Mouse (Mus musculus): ENCODE measurements at regions not wholly inside any gene's neighbourhood (a gene's known extent, or its start where the extent isn't known, plus 50 kb on each side); places are given as distances from the start of the nearest gene placed in this dataset.

DNA sequence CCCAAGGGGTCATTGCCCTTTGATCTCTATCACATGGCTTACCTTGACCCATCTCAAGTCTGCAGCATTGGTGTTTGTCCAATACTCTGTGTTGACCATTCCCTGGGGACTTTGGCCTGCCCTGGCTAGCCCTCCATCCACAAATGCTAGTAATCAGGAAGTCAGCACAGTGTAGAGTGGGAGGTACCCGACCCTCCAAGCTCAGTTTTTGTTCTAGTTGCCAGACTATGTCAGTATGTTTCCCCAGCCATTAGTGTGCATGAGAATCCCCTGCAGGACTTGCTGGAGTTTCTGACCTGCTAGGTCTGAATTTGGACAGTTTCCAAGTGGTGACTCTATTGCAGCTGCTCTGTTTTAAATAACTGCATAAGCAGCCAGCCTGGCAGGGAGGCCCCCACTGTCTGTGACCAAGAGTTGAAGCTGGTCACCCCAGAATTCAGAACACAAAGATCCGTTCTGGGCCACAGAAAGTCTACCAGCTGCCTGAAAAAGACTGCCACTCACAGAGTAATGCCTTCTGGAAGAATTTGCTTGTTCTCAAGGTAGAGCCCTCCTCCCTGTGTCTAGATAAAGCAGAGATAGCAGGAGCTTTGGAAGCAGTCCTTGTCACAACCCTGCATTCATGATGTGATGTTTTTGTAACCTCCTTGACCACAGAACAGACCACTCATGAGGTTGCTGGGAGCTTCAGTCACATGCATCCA is 118.0 kb upstream of the Slc22a23 start:
- DNase-seq (ENCODE audit: low spot score in 2 of 2) = no peak

DNA sequence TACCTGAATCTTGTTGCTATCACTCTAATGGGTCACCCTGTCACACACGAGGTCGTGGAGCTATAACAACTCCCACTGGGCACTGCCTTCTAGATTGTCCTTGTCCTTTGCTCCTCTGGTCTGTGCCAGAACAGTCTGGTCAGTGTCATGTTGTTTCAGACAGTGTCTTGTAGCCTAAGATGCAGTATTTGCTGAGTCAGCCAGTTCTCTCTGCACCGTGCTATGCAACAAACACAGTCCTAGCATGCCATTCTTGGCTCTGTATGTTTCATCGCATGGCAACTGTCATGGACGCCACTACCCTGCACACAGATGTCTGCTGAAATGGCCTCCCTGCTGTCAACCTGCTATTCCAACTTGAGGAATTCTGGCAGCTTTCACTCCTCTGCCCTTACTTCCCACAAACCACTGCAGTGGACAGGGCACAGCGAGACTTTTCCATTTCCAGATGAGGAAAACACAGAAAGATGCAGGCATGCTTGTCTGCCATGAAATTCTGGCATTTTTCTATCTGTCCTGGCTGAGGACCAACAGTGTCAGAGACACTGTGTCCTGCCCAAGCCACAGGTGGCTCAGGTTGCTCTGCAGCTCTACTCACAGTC is 117.3 kb upstream of the Slc22a23 start:
- DNase-seq (ENCODE audit: low spot score in 2 of 2) = no peak

DNA sequence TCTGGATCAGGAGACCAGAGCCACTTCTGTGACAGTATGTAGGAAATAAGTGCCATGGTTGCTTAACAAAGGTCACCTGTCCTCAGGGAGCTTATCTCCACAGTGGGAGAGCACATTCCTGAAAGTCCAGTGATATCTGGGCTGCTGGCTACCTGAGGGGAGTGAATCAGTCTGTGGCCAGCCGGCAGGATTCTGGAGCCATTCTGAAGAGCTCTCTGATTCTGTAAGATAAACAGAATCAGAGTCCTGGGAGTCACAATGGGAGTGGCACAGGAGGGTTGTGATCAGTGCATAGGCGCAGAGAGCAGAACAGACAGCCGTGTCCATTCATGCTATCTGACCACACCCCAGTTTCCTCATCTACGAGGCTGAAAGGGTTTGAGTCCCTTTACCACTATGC is 116.0 kb upstream of the Slc22a23 start:
- no peak for DNase-seq (ENCODE audit: low spot score in 2 of 2)

DNA sequence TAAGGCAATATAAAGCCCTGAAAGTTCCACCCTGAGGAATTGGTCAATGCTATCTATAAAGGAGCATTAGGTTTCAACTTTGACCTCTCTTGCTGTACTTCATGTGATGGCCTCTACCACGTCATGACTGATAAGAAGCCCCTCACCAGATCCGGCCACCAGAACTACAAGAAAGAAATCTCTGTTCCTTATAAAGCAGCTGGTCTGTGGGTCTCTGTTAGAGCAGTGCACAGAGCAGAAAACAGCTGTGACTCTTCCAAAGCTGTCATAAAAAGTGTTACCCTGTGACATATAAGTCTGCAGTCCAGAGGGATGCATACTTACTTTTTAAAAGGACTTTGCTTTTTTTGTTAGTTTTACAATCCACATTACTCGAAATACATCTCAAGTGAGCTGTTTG is 111.1 kb upstream of the Slc22a23 start:
- no peak for DNase-seq (ENCODE audit: low spot score in 2 of 2)

DNA sequence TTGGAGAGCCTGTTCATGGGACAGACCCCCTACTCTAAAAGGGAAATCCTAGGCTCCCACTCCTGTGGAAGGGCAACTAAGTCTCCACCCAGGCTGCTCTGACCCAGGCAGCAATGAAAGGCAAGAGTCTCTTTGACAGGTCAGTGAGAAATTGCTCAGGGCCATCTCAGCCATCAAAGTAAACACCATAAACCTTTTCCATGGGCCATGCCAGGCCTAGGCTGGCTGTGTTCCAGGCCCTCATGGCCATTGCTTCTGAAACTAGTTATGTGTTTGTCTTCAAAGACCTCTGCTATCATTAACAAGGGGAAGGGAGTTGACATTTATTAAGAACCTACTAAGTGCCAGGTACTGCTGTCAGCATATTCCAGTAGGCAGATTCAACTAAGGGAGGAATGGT is 101.8 kb upstream of the Slc22a23 start:
- no peak for DNase-seq (ENCODE audit: low spot score in 2 of 2)

DNA sequence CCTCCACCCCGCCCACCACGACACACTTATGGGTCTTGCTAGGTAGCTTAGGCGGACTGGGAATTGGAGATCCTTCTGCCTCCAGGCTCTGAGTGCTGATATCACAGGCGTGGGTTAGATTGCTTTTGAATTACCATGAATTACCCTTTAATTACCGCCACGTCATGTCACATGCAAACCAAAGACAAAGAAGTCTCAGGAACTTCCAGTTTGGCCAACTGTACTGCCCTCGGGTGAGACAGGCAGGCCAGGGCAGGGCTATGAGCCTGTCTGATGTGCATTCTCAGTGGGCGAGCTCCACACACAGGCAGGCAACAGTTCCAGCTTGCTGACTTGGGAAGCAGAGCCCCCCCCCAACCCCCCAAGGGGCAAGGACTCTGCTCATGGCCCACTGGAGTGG is 101.3 kb upstream of the Slc22a23 start:
- no peak for DNase-seq (ENCODE audit: low spot score in 2 of 2)

DNA sequence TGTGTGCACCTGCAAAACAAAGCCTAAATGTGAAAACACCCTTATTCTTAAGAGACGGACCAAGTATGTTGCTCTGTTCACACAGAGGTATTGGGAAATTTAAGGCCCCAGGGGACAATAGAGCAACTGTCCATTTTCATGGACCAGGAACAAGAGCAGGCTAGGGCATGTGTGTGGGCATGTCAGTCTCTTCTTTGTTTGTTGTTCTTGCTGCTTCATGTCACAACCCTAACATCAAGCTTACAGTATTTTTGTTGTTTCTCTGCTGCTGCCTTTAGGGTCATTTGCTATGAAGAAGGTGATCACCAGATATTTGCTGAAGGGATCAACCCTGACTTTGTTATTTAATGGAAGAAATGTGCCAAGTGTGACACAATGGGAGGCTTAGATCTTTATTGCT is 96.4 kb upstream of the Slc22a23 start:
- no peak for DNase-seq (ENCODE audit: low spot score in 2 of 2)

DNA sequence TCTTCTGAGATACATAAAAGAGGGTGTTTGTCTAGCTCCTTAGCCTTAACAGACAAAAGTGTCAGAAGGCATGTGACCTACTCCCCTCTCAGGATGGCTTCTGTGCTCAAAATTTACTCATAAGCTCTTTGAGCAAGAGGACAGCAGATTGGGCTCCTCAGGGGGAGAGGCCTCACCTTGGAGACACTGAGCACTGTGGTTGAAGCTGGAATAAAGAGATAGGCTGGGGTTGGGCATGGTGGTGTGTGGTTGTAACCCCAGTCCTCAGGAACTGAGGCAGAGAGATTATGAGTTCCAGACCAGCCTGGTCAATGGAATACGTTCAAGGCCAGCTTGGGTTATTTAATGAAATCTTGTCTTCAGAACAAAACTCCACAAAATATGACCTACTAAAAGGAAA is 82.5 kb upstream of the Slc22a23 start:
- no peak for DNase-seq (ENCODE audit: low spot score in 2 of 2)

DNA sequence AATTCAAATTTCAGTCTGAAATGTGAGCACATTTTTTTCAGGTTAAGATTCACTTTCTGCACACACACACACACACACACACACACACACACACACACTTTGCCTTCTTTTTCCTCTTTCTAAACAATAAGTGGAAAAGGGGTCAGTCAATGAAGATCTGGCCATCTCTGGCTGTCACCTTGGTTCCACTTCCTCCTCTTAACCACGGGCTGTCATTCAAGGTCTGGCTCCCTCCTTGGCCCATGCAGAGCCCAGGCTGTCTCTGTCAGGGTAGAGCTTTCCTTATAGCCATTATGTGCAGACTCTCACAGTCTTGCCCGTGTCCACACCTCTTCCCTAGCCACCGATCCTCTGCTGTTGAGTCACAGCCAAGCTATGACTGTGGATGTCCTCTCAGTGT is 79.9 kb upstream of the Slc22a23 start:
- DNase-seq (ENCODE audit: low spot score in 2 of 2) = no peak

DNA sequence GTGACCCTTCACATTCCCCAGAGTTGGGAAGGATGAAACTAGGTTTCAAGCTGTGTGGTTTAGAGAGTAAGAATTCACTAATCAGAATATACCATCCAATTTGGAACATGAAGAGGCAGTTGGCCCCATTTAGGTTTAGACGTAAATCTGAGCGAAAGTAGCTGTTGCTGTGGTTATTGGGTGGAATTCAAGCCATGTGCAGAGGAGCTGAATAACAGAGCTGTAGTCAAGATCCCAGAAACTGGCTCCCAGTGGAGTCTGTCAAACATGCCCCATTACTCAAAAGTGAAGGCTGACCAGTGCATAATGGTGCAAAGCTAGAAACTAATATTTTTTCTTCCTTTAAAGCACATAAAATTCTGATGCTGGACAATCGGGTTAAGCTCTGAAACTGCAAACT is 76.7 kb upstream of the Slc22a23 start:
- DNase-seq (ENCODE audit: low spot score in 2 of 2) = no peak

DNA sequence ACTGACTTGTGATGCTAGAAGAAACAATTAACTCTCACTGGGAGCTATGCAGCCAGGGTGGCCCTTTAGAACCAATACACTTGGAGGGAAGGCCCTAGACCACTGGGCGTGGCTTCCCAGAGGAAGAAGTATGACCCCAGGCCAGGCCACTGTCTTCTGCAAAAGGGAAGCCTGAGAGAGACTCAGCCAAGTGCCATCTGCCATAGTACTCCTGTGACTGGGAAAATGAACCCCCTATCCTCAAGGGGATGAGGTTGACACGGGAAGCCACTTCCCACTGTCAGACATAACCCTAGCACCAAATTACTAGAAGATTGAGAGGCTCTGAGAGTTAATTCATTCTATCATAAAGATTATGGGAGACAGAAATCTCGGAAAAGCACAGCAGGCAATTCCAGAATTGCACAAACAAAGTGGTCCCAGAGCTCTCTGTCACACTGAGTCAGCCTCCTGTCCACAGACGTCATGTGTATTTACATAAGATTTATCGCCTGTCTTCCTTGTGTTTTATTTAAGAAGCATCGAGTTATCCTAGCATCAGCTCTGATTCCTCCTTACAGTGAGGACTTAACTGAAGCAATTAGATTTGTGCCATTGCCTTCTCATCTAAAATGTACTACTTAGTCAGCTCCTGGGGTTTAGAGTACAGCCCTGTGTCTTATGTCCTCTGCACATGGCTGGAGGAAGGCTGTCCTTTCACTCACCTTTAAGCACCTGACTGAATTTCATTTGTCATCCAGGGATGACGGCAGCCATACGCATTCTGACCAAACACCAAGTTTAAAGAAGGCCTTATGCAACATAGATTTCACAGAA is 75.6 kb upstream of the Slc22a23 start:
- no peak for DNase-seq (ENCODE audit: low spot score in 2 of 2)

DNA sequence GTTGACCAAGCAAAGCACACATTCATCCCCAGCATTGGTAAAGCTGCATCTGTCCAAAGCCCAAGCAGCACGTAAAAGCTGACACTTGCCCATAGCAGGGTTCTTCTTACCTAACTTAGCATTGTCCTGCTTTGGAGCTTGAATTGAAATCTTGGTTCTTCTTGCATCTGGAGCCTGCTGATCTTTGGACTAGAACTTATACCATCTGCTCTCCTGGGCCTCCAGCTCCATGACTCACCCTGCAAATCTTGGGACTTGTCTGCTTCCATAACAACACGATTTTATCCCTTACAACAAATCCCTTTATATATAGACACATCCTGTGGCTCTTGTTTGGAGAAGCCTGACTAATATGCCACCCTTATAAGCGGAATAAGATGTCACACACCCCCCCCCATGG is 74.1 kb upstream of the Slc22a23 start:
- DNase-seq (ENCODE audit: low spot score in 2 of 2) = peak in 1 of 2 experiments; percentile 38

DNA sequence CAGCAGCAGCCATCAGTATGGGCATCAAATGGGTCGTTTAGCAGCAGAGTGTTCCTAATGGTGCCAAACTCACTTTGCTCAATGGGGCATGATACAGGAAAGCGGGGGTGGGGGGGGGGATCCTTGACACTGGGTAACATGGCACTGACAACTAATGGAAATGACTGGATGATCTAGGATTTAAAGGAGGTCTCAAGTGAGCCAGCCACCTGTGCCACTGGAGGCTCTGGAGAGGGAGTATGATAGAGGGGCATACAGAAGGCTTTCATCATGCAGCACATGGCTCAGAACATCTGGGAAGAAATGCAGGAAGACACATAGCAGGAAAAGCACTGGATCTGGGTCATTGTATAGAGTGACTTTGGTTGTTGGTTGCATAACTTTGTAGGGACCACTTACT is 71.6 kb upstream of the Slc22a23 start:
- DNase-seq (ENCODE audit: low spot score in 2 of 2) = no peak

DNA sequence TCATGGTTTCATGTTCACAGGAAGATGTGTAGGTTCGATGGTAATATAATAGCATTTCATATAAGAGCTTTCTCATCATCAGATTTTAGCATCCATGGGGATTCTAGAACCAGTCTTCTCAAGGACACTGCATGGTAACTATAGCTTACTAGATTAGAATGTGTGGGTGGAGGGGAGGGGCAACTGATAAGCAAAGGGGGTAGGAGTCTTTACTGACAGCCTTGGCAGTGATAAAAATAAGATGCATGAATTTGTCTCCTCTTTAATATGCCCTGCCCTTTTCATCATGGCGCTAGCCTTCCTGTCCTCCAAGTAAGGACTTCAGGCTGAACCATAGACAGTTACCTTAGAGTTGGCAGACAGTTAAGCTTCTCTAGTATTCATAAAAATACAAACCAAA is 69.6 kb upstream of the Slc22a23 start:
- no peak for DNase-seq (ENCODE audit: low spot score in 2 of 2)

DNA sequence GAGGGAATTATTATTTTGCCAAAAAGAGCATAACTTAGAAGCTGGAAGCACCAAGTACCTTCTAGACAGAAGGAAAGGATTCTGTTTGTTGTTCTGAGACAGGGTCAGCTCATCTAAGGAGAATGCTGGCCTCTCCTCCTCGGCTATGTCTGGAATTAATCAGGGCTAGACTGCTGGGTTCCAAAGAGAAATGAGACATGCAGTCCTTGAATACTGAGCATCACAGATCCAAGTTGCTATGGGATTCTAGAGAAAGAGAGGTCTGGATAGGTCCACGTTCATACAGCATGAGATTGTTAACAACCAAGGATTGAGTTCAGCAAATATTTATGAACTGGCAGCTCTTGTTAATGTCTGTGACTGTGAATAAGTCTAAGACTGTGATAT is 63.7 kb upstream of the Slc22a23 start:
- no peak for DNase-seq (ENCODE audit: low spot score in 2 of 2)

DNA sequence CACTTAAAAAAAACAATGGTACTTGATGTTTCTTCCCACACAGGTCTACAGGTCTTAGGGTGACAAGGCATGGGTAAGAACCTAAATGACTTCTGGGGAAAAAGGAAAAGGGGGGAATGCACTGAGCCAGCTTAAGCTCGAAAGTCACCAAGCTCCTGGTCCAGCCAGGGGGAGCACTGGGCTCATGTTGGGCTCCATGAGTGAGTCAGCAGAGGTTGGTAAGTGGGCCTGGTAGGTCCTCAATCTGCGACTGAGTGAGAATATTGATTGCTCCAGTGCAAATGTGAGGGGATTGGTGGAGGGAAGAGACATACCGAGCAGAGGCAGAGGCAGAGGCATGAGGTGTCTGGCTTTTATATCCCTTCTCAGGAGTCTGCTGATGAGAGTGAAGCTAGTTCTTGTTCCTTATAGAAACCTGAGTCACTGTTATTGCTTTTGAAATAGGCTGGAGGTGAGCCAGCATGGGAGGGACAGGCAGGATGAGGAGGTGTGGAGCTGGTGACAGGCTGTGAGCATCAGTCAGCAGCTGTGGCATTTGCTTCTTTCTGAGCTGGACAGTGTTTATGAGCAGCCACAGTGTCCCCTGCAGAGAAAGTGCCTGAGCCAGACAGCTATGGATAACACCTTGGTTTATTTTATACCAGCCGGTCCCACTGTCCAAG is 63.2 kb upstream of the Slc22a23 start:
- peak; percentile 54 to 73 for DNase-seq (ENCODE audit: low spot score in 2 of 2)

DNA sequence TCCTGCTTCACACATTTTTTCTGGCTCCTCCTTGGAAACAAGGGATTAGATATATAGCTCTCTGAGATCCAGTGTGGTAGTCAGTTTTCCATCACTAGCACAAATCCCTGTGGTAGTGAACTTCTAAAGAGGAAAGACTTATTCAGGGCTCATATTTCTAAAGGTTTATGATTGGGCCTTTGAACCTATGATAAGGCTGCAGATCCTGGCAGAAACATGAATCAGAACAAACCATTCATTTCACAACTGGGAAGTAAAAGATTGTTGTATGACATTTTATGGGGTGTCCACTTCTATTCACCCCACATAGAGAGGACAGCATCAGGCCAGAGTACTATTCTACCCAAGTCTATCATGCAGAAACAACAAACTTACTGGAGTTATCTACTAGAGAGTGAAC is 61.3 kb upstream of the Slc22a23 start:
- no peak for DNase-seq (ENCODE audit: low spot score in 2 of 2)

DNA sequence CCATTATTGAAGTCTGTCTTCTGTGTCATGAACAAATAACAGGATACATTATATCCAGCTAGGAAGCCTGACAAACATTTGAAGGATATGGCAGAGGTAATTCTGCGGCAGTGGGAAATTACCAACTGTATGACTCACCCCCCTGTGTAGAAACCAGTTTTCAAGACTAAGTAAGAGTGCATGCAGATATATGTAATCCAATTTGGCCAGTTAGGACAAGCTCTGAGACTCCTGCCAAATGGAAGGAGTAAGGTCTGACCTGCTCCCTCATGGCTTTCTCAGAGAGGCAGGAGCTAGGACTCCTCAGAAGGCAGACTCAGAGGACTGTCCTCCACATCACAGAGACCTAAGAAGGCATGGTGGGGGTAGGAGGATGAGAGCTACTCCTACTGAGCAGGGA is 57.6 kb upstream of the Slc22a23 start:
- no peak for DNase-seq (ENCODE audit: low spot score in 2 of 2)

DNA sequence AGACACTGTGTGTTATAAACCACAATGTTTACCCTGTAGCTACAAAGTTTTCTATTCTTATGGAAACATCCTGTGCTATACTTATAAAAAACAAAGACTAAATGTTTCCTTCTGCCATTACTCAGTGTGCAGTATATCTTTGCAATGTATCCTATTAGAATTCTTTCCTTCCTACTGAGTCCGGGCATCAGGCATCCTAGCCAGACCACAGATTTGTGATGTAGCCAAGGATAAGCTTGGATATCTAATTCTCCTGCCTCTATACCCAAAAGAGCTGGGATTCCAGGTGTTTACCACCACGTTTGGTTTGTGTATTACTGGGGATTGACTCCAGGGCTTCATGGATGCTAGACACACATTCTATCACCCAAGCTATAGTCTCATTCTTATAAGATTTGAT is 56.0 kb upstream of the Slc22a23 start:
- DNase-seq (ENCODE audit: low spot score in 2 of 2) = no peak

DNA sequence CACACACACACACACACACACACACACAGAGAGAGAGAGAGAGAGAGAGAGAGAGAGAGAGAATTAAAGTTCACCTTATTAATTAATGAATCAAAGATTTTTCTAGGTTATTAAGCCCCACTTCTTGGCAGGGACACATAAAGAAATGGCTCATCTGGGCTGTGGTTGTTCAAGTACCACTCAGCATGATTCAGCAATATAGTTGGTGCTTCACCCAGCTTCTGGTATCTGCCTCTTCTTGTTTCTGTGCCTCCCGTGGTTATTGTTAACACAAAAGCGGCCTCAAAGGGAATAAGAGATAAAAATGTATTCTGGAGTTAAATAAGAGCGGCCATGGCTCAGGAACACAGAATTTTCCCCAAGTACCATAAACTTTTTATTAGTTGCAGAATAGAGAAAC is 53.9 kb upstream of the Slc22a23 start:
- no peak for DNase-seq (ENCODE audit: low spot score in 2 of 2)

DNA sequence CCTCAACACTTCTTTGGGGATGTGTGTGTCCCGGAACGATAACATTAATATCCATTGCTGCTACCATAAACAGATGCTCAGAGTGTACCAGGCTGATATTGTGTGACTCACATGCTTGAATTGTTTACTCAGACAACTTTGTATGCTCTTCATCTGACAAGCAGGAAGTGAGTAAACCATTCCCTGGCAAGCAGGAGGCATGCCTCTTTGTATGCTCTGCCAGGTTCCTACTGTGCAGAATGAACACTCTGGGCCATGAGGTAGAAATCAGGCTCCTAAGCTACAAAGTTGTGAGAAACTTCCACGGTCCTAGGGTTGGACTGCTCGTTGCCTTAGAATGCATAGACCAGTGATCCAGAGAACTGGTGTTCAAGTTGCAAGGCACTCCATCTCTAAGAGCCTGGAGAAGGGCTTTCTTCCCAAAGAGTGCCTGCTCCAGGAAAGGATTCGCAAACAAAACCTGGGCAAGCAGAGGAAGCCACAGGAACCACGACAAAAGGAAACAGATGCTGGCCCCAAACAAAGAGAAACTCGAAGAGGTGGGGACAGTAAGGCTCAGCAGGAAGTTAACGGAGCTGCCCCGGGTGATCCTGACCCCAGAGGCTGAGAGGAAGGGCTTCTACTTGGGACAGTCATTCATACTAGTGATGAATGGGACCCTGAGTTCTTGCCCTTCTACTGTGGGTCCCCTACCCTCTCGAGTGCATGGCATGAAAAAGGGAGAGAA is 53.2 kb upstream of the Slc22a23 start:
- no peak for DNase-seq (ENCODE audit: low spot score in 2 of 2)

DNA sequence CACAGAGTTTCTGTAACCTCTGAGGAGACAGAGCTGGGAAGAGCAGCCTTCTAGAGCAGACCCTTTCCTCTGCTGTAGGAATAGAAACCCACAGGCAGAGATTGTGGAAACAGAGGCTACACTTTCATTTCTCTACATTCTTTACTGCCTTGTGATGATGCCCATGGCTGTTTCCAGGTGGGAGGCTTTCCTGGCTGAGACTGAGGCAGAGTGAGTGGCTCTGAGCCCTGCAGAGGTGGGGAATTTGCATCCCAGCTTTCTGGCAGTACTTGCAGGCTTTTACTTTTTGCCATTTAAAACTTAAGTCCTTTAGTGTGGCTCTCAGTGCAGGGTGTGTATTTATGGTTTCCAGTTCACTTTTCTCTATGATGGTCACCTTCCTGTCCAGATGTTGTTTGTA is 50.5 kb upstream of the Slc22a23 start:
- DNase-seq (ENCODE audit: low spot score in 2 of 2) = peak in 1 of 2 experiments; percentile 14

Measured in frontal cortex, postnatal 36 days (tissue).